Mouse (Mus musculus): Measurements from ENCODE around the gene Usp46. TPM values are rescaled to one million over a fixed set of nuclear protein-coding genes. Genes with fewer than 3 reads are reported as not detected.
"Not testable (repeated sequence)": the region's sequence is repeated elsewhere in the genome, so short reads cannot be mapped to it uniquely, and the experiment has no call there.

Usp46 gene
- polyA plus RNA-seq, 1 experiment, result 0.36 TPM

GRCm38 (mm10) chr5:73987777-73988560, 80.3 kb downstream of the Usp46 start:
- Histone ChIP-seq H3K36me3 (ENCODE audit: control insufficient read depth) (no peaks in the 10 kb centered on the region), H3K4me3 (replicated peaks) (no peak overlapping the region), H3K4me1 (ENCODE audit: control insufficient read depth) (no peaks in the 10 kb centered on the region), H3K9me3 (ENCODE audit: control insufficient read depth, low read length) (no peaks in the 10 kb centered on the region), H3K27me3 (ENCODE audit: control insufficient read depth) (no peaks in the 10 kb centered on the region)
- TF ChIP-seq GATA1 (IDR thresholded peaks at IDR 0.05; ENCODE audit: low read length) (no peak), TAL1 (IDR thresholded peaks at IDR 0.05; ENCODE audit: low read length) (no peak)

DNA sequence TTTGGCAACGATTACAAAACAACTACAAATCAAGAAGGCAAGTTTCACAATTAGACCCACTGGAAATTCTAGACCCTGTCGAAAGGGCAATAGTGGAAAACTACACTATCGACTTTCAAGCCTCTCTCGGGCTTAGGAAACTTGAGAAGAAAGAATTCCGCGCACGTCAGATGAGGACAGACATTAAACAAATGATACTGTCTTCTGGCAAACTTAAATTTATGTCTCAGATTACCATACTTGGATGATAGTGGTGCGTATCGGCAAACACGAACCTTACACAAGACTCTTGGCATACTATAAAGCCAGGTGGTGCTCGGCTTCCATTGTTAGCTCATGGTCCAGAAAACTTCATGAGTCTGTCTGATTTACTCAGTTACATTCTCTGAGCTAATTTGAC, 90.8 kb downstream of the Usp46 start:
- no peak for TF ChIP-seq TAL1 (IDR thresholded peaks at IDR 0.05; ENCODE audit: low read length)
- no peak for TF ChIP-seq GATA1 (IDR thresholded peaks at IDR 0.05; ENCODE audit: low read length)

GRCm38 (mm10) chr5:73971701-73972100, 96.5 kb downstream of the Usp46 start:
- Histone ChIP-seq H3K4me3 (replicated peaks) (no peak overlapping the region), H3K27me3 (ENCODE audit: control insufficient read depth) (no peaks in the 10 kb centered on the region), H3K4me1 (ENCODE audit: control insufficient read depth) (no peaks in the 10 kb centered on the region), H3K9me3 (ENCODE audit: control insufficient read depth, low read length) (no peaks in the 10 kb centered on the region), H3K36me3 (ENCODE audit: control insufficient read depth) (no peaks in the 10 kb centered on the region)
- TF ChIP-seq TAL1 (IDR thresholded peaks at IDR 0.05; ENCODE audit: low read length), result no peak
- no peak for TF ChIP-seq GATA1 (IDR thresholded peaks at IDR 0.05; ENCODE audit: low read length)

More for the DNA sequence above, 90.8 kb downstream of the Usp46 start:
- H3K4me1 ChIP-seq (ENCODE audit: control insufficient read depth), result no peaks in the 10 kb centered on the region
- H3K27me3 ChIP-seq (ENCODE audit: control insufficient read depth), result no peaks in the 10 kb centered on the region
- no peaks in the 10 kb centered on the region for H3K36me3 ChIP-seq (ENCODE audit: control insufficient read depth)
- H3K4me3 ChIP-seq (replicated peaks), result no peak overlapping the region
- no peaks in the 10 kb centered on the region for H3K9me3 ChIP-seq (ENCODE audit: control insufficient read depth, low read length)

GRCm38 (mm10) chr5:73970024-73970628, 98.1 kb downstream of the Usp46 start:
- H3K36me3 ChIP-seq (ENCODE audit: control insufficient read depth), result no peaks in the 10 kb centered on the region
- no peaks in the 10 kb centered on the region for H3K27me3 ChIP-seq (ENCODE audit: control insufficient read depth)
- no peak overlapping the region for H3K4me3 ChIP-seq (replicated peaks)
- TF ChIP-seq TAL1 (IDR thresholded peaks at IDR 0.05; ENCODE audit: low read length), result no peak
- no peak for TF ChIP-seq GATA1 (IDR thresholded peaks at IDR 0.05; ENCODE audit: low read length)
- no peaks in the 10 kb centered on the region for H3K4me1 ChIP-seq (ENCODE audit: control insufficient read depth)
- no peaks in the 10 kb centered on the region for H3K9me3 ChIP-seq (ENCODE audit: control insufficient read depth, low read length)

DNA sequence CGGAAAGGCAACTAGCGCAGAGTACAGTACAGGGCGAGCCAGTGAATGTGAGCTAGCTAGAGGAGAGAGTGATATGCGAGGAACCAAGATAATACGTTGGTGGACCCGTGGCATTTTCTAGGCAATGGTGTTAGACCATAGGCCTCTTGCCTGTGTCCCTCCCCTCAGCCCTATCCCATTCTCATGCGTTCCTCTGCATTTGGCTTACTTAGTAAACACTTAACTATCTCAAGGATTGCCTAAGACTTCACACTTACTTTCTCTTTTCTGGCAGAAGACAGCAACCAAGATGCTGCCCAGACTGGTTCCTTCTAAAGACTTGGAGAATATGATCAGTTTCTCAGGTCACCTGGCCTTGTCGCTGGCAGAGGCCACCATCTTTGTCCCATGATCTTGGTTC, 98.9 kb downstream of the Usp46 start:
- Histone ChIP-seq H3K36me3 (ENCODE audit: control insufficient read depth) (no peaks in the 10 kb centered on the region), H3K27me3 (ENCODE audit: control insufficient read depth) (no peaks in the 10 kb centered on the region), H3K4me1 (ENCODE audit: control insufficient read depth) (no peaks in the 10 kb centered on the region), H3K4me3 (replicated peaks) (no peak overlapping the region), H3K9me3 (ENCODE audit: control insufficient read depth, low read length) (no peaks in the 10 kb centered on the region)
- TF ChIP-seq GATA1 (IDR thresholded peaks at IDR 0.05; ENCODE audit: low read length) (no peak), TAL1 (IDR thresholded peaks at IDR 0.05; ENCODE audit: low read length) (no peak)

- Histone ChIP-seq H3K27me3 (ENCODE audit: control insufficient read depth) (no peaks in the 10 kb centered on the region), H3K4me1 (ENCODE audit: control insufficient read depth) (no peaks in the 10 kb centered on the region), H3K4me3 (replicated peaks) (no peak overlapping the region), H3K9me3 (ENCODE audit: control insufficient read depth, low read length) (no peaks in the 10 kb centered on the region), H3K36me3 (ENCODE audit: control insufficient read depth) (no peaks in the 10 kb centered on the region)
- TF ChIP-seq TAL1 (IDR thresholded peaks at IDR 0.05; ENCODE audit: low read length) (no peak), GATA1 (IDR thresholded peaks at IDR 0.05; ENCODE audit: low read length) (no peak)
Measured at GRCm38 (mm10) chr5:73959779-73960178, 108.5 kb downstream of the Usp46 start.

GRCm38 (mm10) chr5:73958614-73959013, 109.6 kb downstream of the Usp46 start:
- not testable (repeated sequence) for H3K9me3 ChIP-seq (ENCODE audit: control insufficient read depth, low read length); H3K27me3 ChIP-seq (ENCODE audit: control insufficient read depth); H3K4me1 ChIP-seq (ENCODE audit: control insufficient read depth); H3K36me3 ChIP-seq (ENCODE audit: control insufficient read depth); H3K4me3 ChIP-seq (replicated peaks)

DNA sequence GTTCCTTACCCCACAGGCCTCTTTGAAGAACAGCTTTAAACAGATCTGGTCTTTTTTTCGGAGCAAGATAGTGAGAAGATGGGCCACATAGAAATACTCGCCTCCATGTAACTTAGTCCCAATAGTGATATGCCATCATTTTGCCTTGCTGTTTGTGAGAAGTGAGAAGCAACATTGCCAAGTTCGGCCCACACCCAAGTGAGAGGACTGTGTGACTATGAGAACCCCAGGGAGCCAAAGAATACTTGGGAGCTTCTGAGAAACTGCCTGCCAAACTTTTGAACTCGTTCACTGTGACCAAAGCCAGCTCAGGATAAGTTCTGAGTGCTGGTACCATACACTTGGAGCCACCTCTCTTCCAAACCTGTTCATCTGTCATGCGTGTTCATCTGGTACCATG, 110.1 kb downstream of the Usp46 start:
- no peaks in the 10 kb centered on the region for H3K4me1 ChIP-seq (ENCODE audit: control insufficient read depth)
- TF ChIP-seq TAL1 (IDR thresholded peaks at IDR 0.05; ENCODE audit: low read length) (no peak), GATA1 (IDR thresholded peaks at IDR 0.05; ENCODE audit: low read length) (no peak)
- H3K9me3 ChIP-seq (ENCODE audit: control insufficient read depth, low read length), result no peaks in the 10 kb centered on the region
- no peaks in the 10 kb centered on the region for H3K27me3 ChIP-seq (ENCODE audit: control insufficient read depth)
- H3K4me3 ChIP-seq (replicated peaks), result no peak overlapping the region
- H3K36me3 ChIP-seq (ENCODE audit: control insufficient read depth), result no peaks in the 10 kb centered on the region

DNA sequence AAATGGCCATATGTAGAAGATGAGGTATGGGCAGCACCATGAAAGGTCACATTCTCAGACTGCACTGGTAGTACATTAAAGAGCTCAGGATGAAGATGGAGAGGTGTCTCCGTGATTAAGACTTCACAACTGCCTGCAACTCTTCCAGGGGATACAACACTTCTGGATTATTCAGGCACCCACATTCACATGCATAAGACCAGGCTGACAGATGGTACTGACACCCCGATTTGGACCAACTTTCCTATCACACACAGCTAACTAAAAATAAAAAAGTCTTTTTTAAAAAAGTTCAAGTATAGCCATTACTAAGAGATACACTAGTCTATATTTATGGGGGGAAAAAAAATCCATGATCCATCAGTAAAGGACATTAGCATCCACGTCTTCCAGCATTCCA, 112.5 kb downstream of the Usp46 start:
- H3K9me3 ChIP-seq (ENCODE audit: control insufficient read depth, low read length), result no peaks in the 10 kb centered on the region
- no peaks in the 10 kb centered on the region for H3K4me1 ChIP-seq (ENCODE audit: control insufficient read depth)
- no peaks in the 10 kb centered on the region for H3K36me3 ChIP-seq (ENCODE audit: control insufficient read depth)
- no peak overlapping the region for H3K4me3 ChIP-seq (replicated peaks)
- TF ChIP-seq TAL1 (IDR thresholded peaks at IDR 0.05; ENCODE audit: low read length) (no peak), GATA1 (IDR thresholded peaks at IDR 0.05; ENCODE audit: low read length) (no peak)
- H3K27me3 ChIP-seq (ENCODE audit: control insufficient read depth), result no peaks in the 10 kb centered on the region

All from erythroblast, embryonic 14.5 days (primary cell).